Mouse (Mus musculus): Measurements from ENCODE around the gene Gm11596. TPM values are rescaled to one million over a fixed set of nuclear protein-coding genes. Genes with fewer than 3 reads are reported as not detected.
"Not testable (repeated sequence)": the region's sequence is repeated elsewhere in the genome, so short reads cannot be mapped to it uniquely, and the experiment has no call there.

Gene Gm11596
- total RNA-seq (2021), result not detected
- long read RNA-seq, experiment 1, result 0 reads
- long read RNA-seq, experiment 2, result 0 reads

DNA sequence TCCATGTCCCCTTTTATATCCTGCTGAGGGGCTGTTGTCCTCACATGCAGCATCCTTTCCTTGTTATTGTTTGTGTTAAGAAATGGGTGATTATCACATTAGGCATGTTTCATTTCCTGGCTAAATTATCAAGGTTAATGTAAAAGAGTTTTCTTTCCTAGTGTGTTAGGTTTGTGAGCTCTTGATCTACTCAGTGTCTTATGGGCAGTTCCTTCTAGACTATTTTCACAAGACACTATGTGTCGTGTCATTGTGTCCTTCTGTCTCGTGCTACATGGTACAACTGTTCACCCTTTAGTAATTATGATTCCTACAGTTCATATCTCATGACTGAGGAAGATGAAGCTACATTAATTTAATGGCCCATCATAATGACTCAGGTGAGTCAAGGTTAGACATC is at the start of gene Gm11596:
Gm11596 (minus strand) TSS at position 101 of the 400 bp plus-strand sequence.
- no peak for DNase-seq
- no peak within 1 kb of the TSS for H3K27ac ChIP-seq
- TF ChIP-seq CTCF (IDR thresholded peaks at IDR 0.05), result no peak
- intact Hi-C loops (cut with DNase I), result no loop called here
- H3K4me3 ChIP-seq, result no peak within 1 kb of the TSS

GRCm38 (mm10) chr11:99842185-99842584 is 48.9 kb upstream of the Gm11596 start:
- H3K4me3 ChIP-seq, result no peak overlapping the region
- intact Hi-C loops (cut with DNase I), result no loop called here
- H3K27ac ChIP-seq, result no peak overlapping the region
- no peak for TF ChIP-seq CTCF (IDR thresholded peaks at IDR 0.05)
- no peak for DNase-seq

DNA sequence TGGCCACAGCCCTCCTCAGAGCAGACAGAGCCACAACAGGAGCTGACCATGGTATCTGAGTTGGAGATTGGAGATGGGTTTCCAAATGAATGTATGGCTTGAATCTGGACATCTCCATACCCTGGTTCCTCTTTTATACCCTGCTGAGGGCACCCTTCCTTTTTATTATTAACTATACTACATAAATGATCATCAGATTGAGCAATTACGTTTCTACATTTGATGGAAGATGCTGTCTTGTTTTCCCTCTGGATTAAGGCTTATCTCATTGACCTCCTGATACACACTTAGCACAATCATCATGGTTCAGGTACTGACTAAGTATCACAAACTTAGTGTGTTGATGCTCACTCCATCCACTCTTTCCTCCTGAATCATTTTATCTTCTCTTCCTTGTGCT is 44.7 kb upstream of the Gm11596 start, which contains the start of gene 2300003K06Rik:
2300003K06Rik (minus strand) TSS at position 101 of the 400 bp plus-strand sequence.
- TF ChIP-seq CTCF (IDR thresholded peaks at IDR 0.05), result no peak
- Histone ChIP-seq H3K27ac (no peak within 1 kb of the TSS), H3K4me3 (no peak within 1 kb of the TSS)
- no peak for DNase-seq
- intact Hi-C loops (cut with DNase I), result no loop called here

- H3K27ac ChIP-seq; H3K4me3 ChIP-seq; intact Hi-C loops (cut with DNase I); DNase-seq: not testable (repeated sequence)
Observed at GRCm38 (mm10) chr11:99815566-99815965, 22.3 kb upstream of the Gm11596 start, which contains the start of gene Gm11564. Gm11564 (minus strand) TSS chr11:99815666.

GRCm38 (mm10) chr11:99809792-99810191 is 16.5 kb upstream of the Gm11596 start, which contains the start of gene Krtap4-13:
Krtap4-13 (minus strand) TSS chr11:99809892.
- H3K27ac ChIP-seq; intact Hi-C loops (cut with DNase I); H3K4me3 ChIP-seq; DNase-seq: not testable (repeated sequence)

- H3K4me3 ChIP-seq; H3K27ac ChIP-seq; DNase-seq; intact Hi-C loops (cut with DNase I): not testable (repeated sequence)
Observed at GRCm38 (mm10) chr11:99804346-99804745, 11.1 kb upstream of the Gm11596 start, which contains the start of gene Gm11554. Gm11554 (minus strand) TSS chr11:99804446.

DNA sequence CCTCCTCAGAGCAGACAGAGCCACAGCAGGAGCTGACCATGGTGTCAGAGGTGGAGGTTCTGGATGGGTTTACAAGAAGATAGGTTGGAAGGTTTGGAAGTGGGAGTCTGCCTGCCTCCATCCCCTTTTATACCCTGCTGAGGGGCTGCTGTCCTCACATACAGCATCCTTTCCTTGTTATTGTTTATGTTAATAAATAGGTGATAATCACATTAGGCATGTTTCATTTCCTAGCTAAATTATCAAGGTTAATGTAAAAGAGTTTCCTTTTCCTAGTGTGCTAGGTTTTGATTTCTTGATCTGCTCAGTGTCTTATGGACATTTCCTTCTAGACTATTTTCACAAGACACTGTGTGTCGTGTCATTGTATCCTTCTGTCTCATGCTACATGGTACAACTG is 5.6 kb upstream of the Gm11596 start, which contains the start of gene Gm11569:
Gm11569 (minus strand) TSS at position 101 of the 400 bp plus-strand sequence.
- DNase-seq; intact Hi-C loops (cut with DNase I); H3K27ac ChIP-seq; H3K4me3 ChIP-seq: not testable (repeated sequence)

GRCm38 (mm10) chr11:99784900-99785299 is 8.4 kb downstream of the Gm11596 start, which contains the start of gene Krtap4-9:
Krtap4-9 (plus strand) TSS chr11:99785200.
- H3K4me3 ChIP-seq; H3K27ac ChIP-seq; DNase-seq; intact Hi-C loops (cut with DNase I): not testable (repeated sequence)

DNA sequence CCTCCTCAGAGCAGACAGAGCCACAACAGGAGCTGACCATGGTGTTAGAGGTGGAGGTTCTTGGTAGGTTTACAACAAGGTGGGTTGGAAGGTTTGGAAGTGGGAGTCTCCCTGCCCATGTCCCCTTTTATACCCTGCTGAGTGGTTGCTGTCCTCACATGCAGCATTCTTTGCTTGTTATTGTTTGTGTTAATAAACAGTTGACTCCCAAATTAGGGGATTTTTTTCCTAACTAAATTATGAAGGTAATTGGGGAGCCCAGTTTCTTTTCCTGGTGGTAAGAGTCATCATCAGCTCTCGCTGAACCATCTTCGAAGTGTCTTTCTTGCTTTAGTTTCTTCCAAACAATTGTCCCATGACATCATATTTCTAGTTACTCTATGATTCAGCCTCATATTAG is 12.7 kb downstream of the Gm11596 start, which contains the start of gene Krtap4-8:
Krtap4-8 (minus strand) TSS at position 101 of the 400 bp plus-strand sequence.
- Histone ChIP-seq H3K27ac (no peak within 1 kb of the TSS), H3K4me3 (no peak within 1 kb of the TSS)
- DNase-seq, result no peak
- TF ChIP-seq CTCF (IDR thresholded peaks at IDR 0.05), result no peak
- intact Hi-C loops (cut with DNase I), result no loop called here

- Histone ChIP-seq H3K27ac (no peak overlapping the region), H3K4me3 (no peak overlapping the region)
- DNase-seq, result no peak
Observed at GRCm38 (mm10) chr11:99778401-99778800, 14.9 kb downstream of the Gm11596 start.

GRCm38 (mm10) chr11:99772813-99773212 is 20.5 kb downstream of the Gm11596 start, which contains the start of gene Gm11595:
Gm11595 (minus strand) TSS chr11:99772913.
- H3K4me3 ChIP-seq; intact Hi-C loops (cut with DNase I); H3K27ac ChIP-seq; DNase-seq: not testable (repeated sequence)

More at GRCm38 (mm10) chr11:99778401-99778800, 14.9 kb downstream of the Gm11596 start:
- intact Hi-C loops (cut with DNase I), result no loop called here
- TF ChIP-seq CTCF (IDR thresholded peaks at IDR 0.05), result no peak

GRCm38 (mm10) chr11:99768410-99768809 is 24.9 kb downstream of the Gm11596 start:
- no peak for TF ChIP-seq CTCF (IDR thresholded peaks at IDR 0.05)
- intact Hi-C loops (cut with DNase I), result no loop called here
- Histone ChIP-seq H3K4me3 (no peak overlapping the region), H3K27ac (no peak overlapping the region)
- DNase-seq, result no peak

- intact Hi-C loops (cut with DNase I), result no loop called here
- no peak for DNase-seq
- Histone ChIP-seq H3K27ac (no peak overlapping the region), H3K4me3 (no peak overlapping the region)
- TF ChIP-seq CTCF (IDR thresholded peaks at IDR 0.05), result no peak
Observed at GRCm38 (mm10) chr11:99758877-99759276, 34.4 kb downstream of the Gm11596 start.

- no peak for DNase-seq
- H3K27ac ChIP-seq, result no peak overlapping the region
- TF ChIP-seq CTCF (IDR thresholded peaks at IDR 0.05), result no peak
- intact Hi-C loops (cut with DNase I), result no loop called here
- H3K4me3 ChIP-seq, result no peak overlapping the region
Observed at GRCm38 (mm10) chr11:99743985-99744384, 49.3 kb downstream of the Gm11596 start.

Other genes with a start within 250 kb of the Gm11596 start
- not detected for gene Krtap3-3, start 242.6 kb downstream of the Gm11596 start, total RNA-seq (2021)
- gene Krtap3-2, start 236.6 kb downstream of the Gm11596 start, total RNA-seq (2021), result not detected
- gene Gm11939, start 234.0 kb downstream of the Gm11596 start, total RNA-seq (2021), result not detected
- not detected for gene Krtap3-1, start 226.8 kb downstream of the Gm11596 start, total RNA-seq (2021)
- not detected for gene Krtap1-5, start 212.5 kb downstream of the Gm11596 start, total RNA-seq (2021)
- not detected for gene Krtap1-4, start 209.8 kb downstream of the Gm11596 start, total RNA-seq (2021)
- gene Krtap1-3, start 202.1 kb downstream of the Gm11596 start, total RNA-seq (2021), result not detected
- gene Krtap9-3, start 195.4 kb downstream of the Gm11596 start, total RNA-seq (2021), result not detected
- not detected for gene Gm11938, start 190.2 kb downstream of the Gm11596 start, total RNA-seq (2021)
- not detected for gene Gm11937, start 183.3 kb downstream of the Gm11596 start, total RNA-seq (2021)
- gene Krtap2-4, start 178.6 kb downstream of the Gm11596 start, total RNA-seq (2021), result not detected
- gene Gm11562, start 173.0 kb downstream of the Gm11596 start, total RNA-seq (2021), result not detected
- not detected for gene Krtap4-1, start 165.2 kb downstream of the Gm11596 start, total RNA-seq (2021)
- gene Krtap4-2, start 158.4 kb downstream of the Gm11596 start, total RNA-seq (2021), result not detected
- gene Krtap4-7, start 149.4 kb downstream of the Gm11596 start, total RNA-seq (2021), result not detected
- not detected for gene Gm11555, start 143.2 kb downstream of the Gm11596 start, total RNA-seq (2021)
- not detected for gene Gm11563, start 134.5 kb downstream of the Gm11596 start, total RNA-seq (2021)
- gene Krtap4-6, start 127.5 kb downstream of the Gm11596 start, total RNA-seq (2021), result not detected
- not detected for gene Gm14190, start 102.7 kb downstream of the Gm11596 start, total RNA-seq (2021)
- gene Gm14180, start 59.2 kb downstream of the Gm11596 start, total RNA-seq (2021), result not detected
- gene Gm11595, start 20.6 kb downstream of the Gm11596 start, total RNA-seq (2021), result not detected
- gene Krtap4-8, start 12.8 kb downstream of the Gm11596 start, total RNA-seq (2021), result not detected
- not detected for gene Krtap4-9, start 8.3 kb downstream of the Gm11596 start, total RNA-seq (2021)
- not detected for gene Gm11569, start 5.5 kb upstream of the Gm11596 start, total RNA-seq (2021)
- not detected for gene Gm11554, start 11.0 kb upstream of the Gm11596 start, total RNA-seq (2021)
- not detected for gene Krtap4-13, start 16.4 kb upstream of the Gm11596 start, total RNA-seq (2021)
- gene Gm11564, start 22.2 kb upstream of the Gm11596 start, total RNA-seq (2021), result not detected
- not detected for gene 2300003K06Rik, start 44.6 kb upstream of the Gm11596 start, total RNA-seq (2021)
- not detected for gene Krtap4-16, start 58.1 kb upstream of the Gm11596 start, total RNA-seq (2021)
- not detected for gene Gm11568, start 64.5 kb upstream of the Gm11596 start, total RNA-seq (2021)
- not detected for gene Gm11559, start 71.0 kb upstream of the Gm11596 start, total RNA-seq (2021)
- not detected for gene Krtap9-1, start 79.9 kb upstream of the Gm11596 start, total RNA-seq (2021)
- not detected for gene Gm11567, start 85.7 kb upstream of the Gm11596 start, total RNA-seq (2021)
- gene Krtap31-1, start 114.5 kb upstream of the Gm11596 start, total RNA-seq (2021), result not detected
- not detected for gene Gm11565, start 121.3 kb upstream of the Gm11596 start, total RNA-seq (2021)
- gene Krtap31-2, start 142.8 kb upstream of the Gm11596 start, total RNA-seq (2021), result not detected
- gene Krtap9-5, start 155.0 kb upstream of the Gm11596 start, total RNA-seq (2021), result not detected
- not detected for gene Krtap29-1, start 185.6 kb upstream of the Gm11596 start, total RNA-seq (2021)
- gene Krtap16-1, start 193.1 kb upstream of the Gm11596 start, total RNA-seq (2021), result not detected
- not detected for gene Krtap17-1, start 200.5 kb upstream of the Gm11596 start, total RNA-seq (2021)
- gene Krt33a, start 222.7 kb upstream of the Gm11596 start, total RNA-seq (2021), result not detected
- gene Krt33b, start 236.4 kb upstream of the Gm11596 start, total RNA-seq (2021), result not detected
- not detected for gene Krt34, start 248.1 kb upstream of the Gm11596 start, total RNA-seq (2021)

Measured in gastrocnemius, adult 2 months (tissue).